Mouse (Mus musculus): ENCODE data around the gene Olfr850.

GRCm38 (mm10) chr9:19478148-19478547 is at the start of gene Olfr850:
- no peak for TF ChIP-seq GATA1 (IDR thresholded peaks at IDR 0.05; ENCODE audit: borderline replicate concordance, low read length)
- TF ChIP-seq FLI1 (IDR thresholded peaks at IDR 0.05; ENCODE audit: low read length), result no peak
